Mouse (Mus musculus) lung, adult 18-20 months (tissue): ENCODE data around the gene Gbp9.

ENCODE experiments used
- DNase-seq, 2 experiments: peaks; one replicate each; pipeline ENCODE4 v3.0.0; 2022; ENCODE audit warnings: mixed read lengths in 2 of 2

Gene Gbp9

GRCm38 (mm10) chr5:105055279-105055678 is 84.1 kb downstream of the Gbp9 start:
- no peak for DNase-seq

GRCm38 (mm10) chr5:105053471-105054169 is 85.7 kb downstream of the Gbp9 start:
- DNase-seq: peak in 1 of 2 experiments; percentile 6

GRCm38 (mm10) chr5:105032362-105032761 is 107.0 kb downstream of the Gbp9 start:
- peak in 1 of 2 experiments; percentile 5 for DNase-seq
